Mouse (Mus musculus) left cerebral cortex, adult 11 months (tissue): Measurements from ENCODE around the gene Vmn1r116.
"Not testable (repeated sequence)": the region's sequence is repeated elsewhere in the genome, so short reads cannot be mapped to it uniquely, and the experiment has no call there.

Experiments
- DNase-seq: peaks from one replicate; pipeline ENCODE4 v3.0.0; 2022; ENCODE audit warnings: low spot score

Vmn1r116 gene

DNA sequence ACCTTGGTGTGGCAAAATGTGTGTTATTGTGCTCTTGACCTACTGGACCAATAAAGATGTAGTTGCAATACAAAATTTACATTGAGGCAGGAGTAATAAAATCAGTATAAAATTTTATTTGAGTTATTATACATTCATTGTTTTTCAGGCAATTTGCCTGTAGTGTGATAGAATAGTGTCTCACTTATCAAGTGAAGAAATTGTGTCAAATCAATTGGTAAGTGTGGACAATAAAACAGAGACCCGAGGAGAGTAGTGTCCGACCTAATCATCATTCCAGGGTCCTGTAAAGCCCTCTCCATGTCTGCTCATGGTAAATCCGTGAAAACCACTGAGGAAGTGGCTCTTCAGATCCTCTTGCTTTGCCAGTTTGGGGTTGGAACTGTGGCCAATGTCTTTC is at the start of gene Vmn1r116:
TSS of gene Vmn1r116 (plus strand) at position 301 of the 400 bp plus-strand sequence.
- not testable (repeated sequence) for DNase-seq

DNA sequence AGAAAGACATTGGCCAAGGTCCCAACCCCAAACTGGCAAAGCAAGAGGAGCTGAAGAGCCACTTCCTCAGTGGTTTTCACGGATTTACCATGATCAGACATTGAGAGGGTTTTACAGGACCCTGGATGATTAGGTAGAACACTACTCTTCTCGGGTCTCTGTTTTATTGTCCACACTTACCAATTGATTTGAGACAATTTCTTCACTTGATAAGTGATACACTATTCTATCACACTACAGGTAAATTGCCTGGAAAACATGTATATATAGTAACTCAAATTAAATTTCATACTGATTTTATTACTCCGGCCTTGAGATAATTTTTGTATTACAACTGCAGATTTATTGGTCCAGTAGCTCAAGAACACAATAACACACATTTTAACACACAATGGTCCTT is 27.2 kb upstream of the Vmn1r116 start, which contains the start of gene Vmn1r115:
TSS of gene Vmn1r115 (minus strand) at position 101 of the 400 bp plus-strand sequence.
- not testable (repeated sequence) for DNase-seq

DNA sequence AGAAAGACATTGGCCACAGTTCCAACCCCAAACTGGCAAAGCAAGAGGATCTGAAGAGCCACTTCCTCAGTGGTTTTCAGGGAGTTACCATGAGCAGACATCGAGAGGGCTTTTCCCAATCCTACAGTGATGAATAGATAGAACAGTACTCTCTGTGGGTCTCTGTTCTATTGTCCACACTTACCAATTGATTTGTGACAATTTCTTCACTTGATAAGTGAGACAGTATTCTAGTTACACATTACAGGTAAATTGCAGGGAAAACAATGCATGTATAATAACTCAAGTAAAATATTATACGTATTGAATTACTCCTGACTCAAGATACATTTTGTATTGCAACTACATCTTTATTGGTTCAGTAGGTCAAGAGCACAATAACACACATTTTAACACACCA is 12.0 kb downstream of the Vmn1r116 start, which contains the start of gene Vmn1r117:
TSS of gene Vmn1r117 (minus strand) at position 101 of the 400 bp plus-strand sequence.
- not testable (repeated sequence) for DNase-seq

DNA sequence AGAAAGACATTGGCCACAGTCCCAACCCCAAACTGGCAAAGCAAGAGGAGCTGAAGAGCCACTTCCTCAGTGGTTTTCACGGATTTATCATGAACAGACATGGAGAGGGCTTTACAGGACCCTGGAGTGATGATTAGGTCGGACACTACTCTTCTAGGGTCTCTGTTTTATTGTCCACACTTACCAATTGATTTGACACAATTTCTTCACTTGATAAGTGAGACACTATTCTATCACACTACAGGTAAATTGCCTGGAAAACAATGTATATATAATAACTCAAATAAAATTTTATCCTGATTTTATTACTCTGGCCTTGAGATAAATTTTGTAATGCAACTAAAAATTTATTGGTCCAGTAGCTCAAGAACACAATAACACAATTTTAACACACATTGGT is 40.2 kb downstream of the Vmn1r116 start, which contains the start of gene Vmn1r118:
TSS of gene Vmn1r118 (minus strand) at position 101 of the 400 bp plus-strand sequence.
- DNase-seq, result not testable (repeated sequence)
